Mouse (Mus musculus) effector memory CD4-positive, alpha-beta T cell, adult 7 months (primary cell): Measurements from ENCODE around the gene Olfr1155. TPM values are rescaled to one million over a fixed set of nuclear protein-coding genes. Genes with fewer than 3 reads are reported as not detected.

Source experiments
- polyA plus RNA-seq: library from polyadenylated mRNA; unstranded; fragments of 100-300 nt; shearing (Covaris generic); gene quantifications from one replicate; pipeline ENCODE4 v1.2.1, GENCODE M21; 2017

Olfr1155 gene
- not detected for polyA plus RNA-seq

GRCm38 (mm10) chr2:87945037-87945436 lies at the start of gene Olfr1155:
Gene Olfr1155, minus strand, starts transcription at chr2:87945137.

GRCm38 (mm10) chr2:87989813-87990212 lies 44.9 kb upstream of the Olfr1155 start, which contains the start of gene Olfr1158:
Gene Olfr1158, plus strand, starts transcription at chr2:87990113.

GRCm38 (mm10) chr2:87974563-87974962 lies 29.6 kb upstream of the Olfr1155 start, which contains the start of gene Olfr74:
Gene Olfr74, minus strand, starts transcription at chr2:87974663.

GRCm38 (mm10) chr2:87968199-87968598 lies 23.3 kb upstream of the Olfr1155 start, which contains the start of gene Olfr1157:
Gene Olfr1157, minus strand, starts transcription at chr2:87968299.

GRCm38 (mm10) chr2:87953000-87953399 lies 8.1 kb upstream of the Olfr1155 start, which contains the start of gene Olfr1156:
Gene Olfr1156, minus strand, starts transcription at chr2:87953100.

GRCm38 (mm10) chr2:87905066-87905465 lies 39.9 kb downstream of the Olfr1155 start, which contains the start of gene Olfr1154:
Gene Olfr1154, minus strand, starts transcription at chr2:87905166.

GRCm38 (mm10) chr2:87894662-87895061 lies 50.3 kb downstream of the Olfr1155 start, which contains the start of gene Olfr1153:
Gene Olfr1153, plus strand, starts transcription at chr2:87894962.

Other genes starting within 250 kb of the Olfr1155 start
- gene Olfr1137, start 232.0 kb downstream of the Olfr1155 start, polyA plus RNA-seq = not detected
- gene Olfr1138, start 205.2 kb downstream of the Olfr1155 start, polyA plus RNA-seq = 0.41 TPM
- not detected for gene Olfr1140, start 201.4 kb downstream of the Olfr1155 start, polyA plus RNA-seq
- not detected for gene Olfr1141, start 191.1 kb downstream of the Olfr1155 start, polyA plus RNA-seq
- not detected for gene Olfr152, start 165.7 kb downstream of the Olfr1155 start, polyA plus RNA-seq
- gene Olfr1143, start 144.5 kb downstream of the Olfr1155 start, polyA plus RNA-seq = not detected
- not detected for gene Olfr1145, start 135.3 kb downstream of the Olfr1155 start, polyA plus RNA-seq
- 0.28 TPM for gene Olfr1148, start 114.6 kb downstream of the Olfr1155 start, polyA plus RNA-seq
- gene Olfr1150-ps1, start 101.1 kb downstream of the Olfr1155 start, polyA plus RNA-seq = not detected
- not detected for gene Olfr1151, start 89.3 kb downstream of the Olfr1155 start, polyA plus RNA-seq
- 0.09 TPM for gene Olfr1152, start 78.6 kb downstream of the Olfr1155 start, polyA plus RNA-seq
- not detected for gene Olfr1153, start 50.2 kb downstream of the Olfr1155 start, polyA plus RNA-seq
- gene Olfr1154, start 40.0 kb downstream of the Olfr1155 start, polyA plus RNA-seq = not detected
- gene Olfr1156, start 8.0 kb upstream of the Olfr1155 start, polyA plus RNA-seq = 0.20 TPM
- gene Olfr1157, start 23.2 kb upstream of the Olfr1155 start, polyA plus RNA-seq = not detected
- gene Olfr74, start 29.5 kb upstream of the Olfr1155 start, polyA plus RNA-seq = not detected
- gene Olfr1158, start 45.0 kb upstream of the Olfr1155 start, polyA plus RNA-seq = not detected
- gene Olfr1160, start 63.1 kb upstream of the Olfr1155 start, polyA plus RNA-seq = 0.16 TPM
- not detected for gene Olfr1161, start 77.6 kb upstream of the Olfr1155 start, polyA plus RNA-seq
- not detected for gene Olfr73, start 92.6 kb upstream of the Olfr1155 start, polyA plus RNA-seq
- 0.10 TPM for gene Olfr1162, start 106.0 kb upstream of the Olfr1155 start, polyA plus RNA-seq
- not detected for gene Olfr1163, start 126.7 kb upstream of the Olfr1155 start, polyA plus RNA-seq
- not detected for gene Olfr1164, start 148.8 kb upstream of the Olfr1155 start, polyA plus RNA-seq
- not detected for gene Olfr1166, start 183.1 kb upstream of the Olfr1155 start, polyA plus RNA-seq
- gene Olfr1167, start 210.1 kb upstream of the Olfr1155 start, polyA plus RNA-seq = not detected
- gene Olfr1168, start 236.7 kb upstream of the Olfr1155 start, polyA plus RNA-seq = not detected